Mouse (Mus musculus) embryonic facial prominence, embryonic 12.5 days (tissue): Measurements from ENCODE around the gene Fam172a. TPM values are rescaled to one million over a fixed set of nuclear protein-coding genes. Genes with fewer than 3 reads are reported as not detected.

Experiments used
- ATAC-seq: fragments of 200-750 bp; cut with Nextera tagmentation; 2 replicates; pipeline ENCODE4 v1.8.0; 2017; ENCODE audit not compliant: insufficient number of reproducible peaks, insufficient read depth, low FRiP score, low TSS enrichment
- H3K27ac ChIP-seq: fragments of 300-500 bp; sonication (generic); 2 replicates; pipeline ENCODE4 v1.5.1; 2016; ENCODE audit warnings: mild to moderate bottlenecking
- H3K27me3 ChIP-seq: fragments of 300-500 bp; sonication (generic); 2 replicates; pipeline ENCODE4 v1.6.1; 2016; ENCODE audit warnings: mild to moderate bottlenecking, moderate library complexity
- H3K36me3 ChIP-seq: fragments of 300-500 bp; sonication (generic); 2 replicates; pipeline ENCODE4 v1.6.1; 2016; ENCODE audit warnings: mild to moderate bottlenecking
- H3K4me1 ChIP-seq: fragments of 300-500 bp; sonication (generic); 2 replicates; pipeline ENCODE4 v1.6.1; 2016
- H3K4me2 ChIP-seq: fragments of 300-500 bp; sonication (generic); replicated peaks from 2 replicates; pipeline ENCODE4 v1.6.1; 2016; ENCODE audit warnings: mild to moderate bottlenecking, moderate library complexity
- H3K4me3 ChIP-seq: fragments of 300-500 bp; sonication (generic); 2 replicates; pipeline ENCODE4 v1.5.1; 2016; ENCODE audit warnings: mild to moderate bottlenecking
- H3K9ac ChIP-seq: fragments of 300-500 bp; sonication (generic); 2 replicates; pipeline ENCODE4 v1.6.1; 2016; ENCODE audit warnings: mild to moderate bottlenecking, moderate library complexity
- H3K9me3 ChIP-seq: fragments of 300-500 bp; sonication (generic); 2 replicates; pipeline ENCODE4 v1.6.1; 2016; ENCODE audit warnings: mild to moderate bottlenecking, moderate library complexity
- WGBS: fragments of 180-500 bp; shearing (Covaris S2); methylation state at CpG from one replicate; pipeline ENCODE4 v1.1.7; 2016; 5-methylcytosine and 5-hydroxymethylcytosine counted together
- polyA plus RNA-seq: library from polyadenylated mRNA; unstranded; fragments of >200 nt; fragmentation: Nextera tagmentation; extraction: Ambion mirVana; gene quantifications from 2 replicates; pipeline ENCODE4 v1.2.1, GENCODE M21; 2016

Fam172a gene
- polyA plus RNA-seq, 1 experiment from 2014 or later = 35.9 TPM

GRCm38 (mm10) chr13:78196236-78196796, 494.5 kb downstream of the Fam172a start:
- Histone ChIP-seq H3K27ac (peak overlapping the region; percentile 75), H3K4me1 (peaks cover 15% of the 10 kb centered on the region; the same call in 1 of the 2 replicates), H3K9ac (peak overlapping the region; percentile 94), H3K4me3 (peak overlapping the region; percentile 62), H3K36me3 (peaks cover 14% of the 10 kb centered on the region; the same call in 1 of the 2 replicates), H3K27me3 (peaks cover 17% of the 10 kb centered on the region), H3K9me3 (no peaks in the 10 kb centered on the region), H3K4me2 (peak overlapping the region; percentile 75)
- 11% methylated on average over 7 of the region's 7 CpGs for WGBS
- ATAC-seq = no peak

- peak overlapping the region; percentile 100 for H3K27ac ChIP-seq
- peak overlapping the region; percentile 80 for H3K4me2 ChIP-seq
- peaks cover 11% of the 10 kb centered on the region; the same call in 1 of the 2 replicates for H3K27me3 ChIP-seq
- peaks cover 9% of the 10 kb centered on the region; the same call in 1 of the 2 replicates for H3K36me3 ChIP-seq
- no peaks in the 10 kb centered on the region for H3K9me3 ChIP-seq
- under 1% methylated on average over 9 of the region's 9 CpGs for WGBS
- peak overlapping the region; percentile 98 for H3K9ac ChIP-seq
- peak overlapping the region; percentile 87 for H3K4me3 ChIP-seq
- peaks cover 8% of the 10 kb centered on the region; the same call in 1 of the 2 replicates for H3K4me1 ChIP-seq
- no peak for ATAC-seq
Measured at GRCm38 (mm10) chr13:78197286-78197818, 495.5 kb downstream of the Fam172a start.

GRCm38 (mm10) chr13:78197819-78198390, 496.1 kb downstream of the Fam172a start:
- H3K27ac ChIP-seq = peak overlapping the region; percentile 100
- peaks cover 9% of the 10 kb centered on the region; the same call in 1 of the 2 replicates for H3K36me3 ChIP-seq
- H3K9me3 ChIP-seq = no peaks in the 10 kb centered on the region
- H3K4me1 ChIP-seq = peaks cover 8% of the 10 kb centered on the region; the same call in 1 of the 2 replicates
- H3K4me2 ChIP-seq = peak overlapping the region; percentile 80
- H3K9ac ChIP-seq = peak overlapping the region; percentile 98
- peak overlapping the region; percentile 87 for H3K4me3 ChIP-seq
- WGBS = under 1% methylated on average over 28 of the region's 33 CpGs
- H3K27me3 ChIP-seq = peaks cover 11% of the 10 kb centered on the region; the same call in 1 of the 2 replicates
- no peak for ATAC-seq

- under 1% methylated on average over 32 of the region's 63 CpGs for WGBS
Measured at GRCm38 (mm10) chr13:78198391-78198870, 496.6 kb downstream of the Fam172a start.

GRCm38 (mm10) chr13:78198871-78199641, 497.2 kb downstream of the Fam172a start:
- WGBS = under 1% methylated on average over 46 of the region's 92 CpGs
- H3K36me3 ChIP-seq = peaks cover 9% of the 10 kb centered on the region; the same call in 1 of the 2 replicates
- H3K4me2 ChIP-seq = peak overlapping the region; percentile 80
- peak overlapping the region; percentile 87 for H3K4me3 ChIP-seq
- H3K27me3 ChIP-seq = peaks cover 11% of the 10 kb centered on the region; the same call in 1 of the 2 replicates
- H3K9ac ChIP-seq = peak overlapping the region; percentile 98
- H3K9me3 ChIP-seq = no peaks in the 10 kb centered on the region
- no peak for ATAC-seq
- peaks cover 8% of the 10 kb centered on the region; the same call in 1 of the 2 replicates for H3K4me1 ChIP-seq
- peak overlapping the region; percentile 100 for H3K27ac ChIP-seq

More at GRCm38 (mm10) chr13:78198391-78198870, 496.6 kb downstream of the Fam172a start:
- H3K4me1 ChIP-seq = peaks cover 8% of the 10 kb centered on the region; the same call in 1 of the 2 replicates
- peak overlapping the region; percentile 98 for H3K9ac ChIP-seq
- H3K27ac ChIP-seq = peak overlapping the region; percentile 100
- H3K27me3 ChIP-seq = peaks cover 11% of the 10 kb centered on the region; the same call in 1 of the 2 replicates
- peak overlapping the region; percentile 87 for H3K4me3 ChIP-seq
- peaks cover 9% of the 10 kb centered on the region; the same call in 1 of the 2 replicates for H3K36me3 ChIP-seq
- no peaks in the 10 kb centered on the region for H3K9me3 ChIP-seq
- ATAC-seq = no peak; the same call in 1 of the 2 replicates
- H3K4me2 ChIP-seq = peak overlapping the region; percentile 80

GRCm38 (mm10) chr13:78199642-78200160, 497.9 kb downstream of the Fam172a start, which contains the start of gene Nr2f1:
Gene Nr2f1, minus strand, starts transcription at chr13:78199757.
- under 1% methylated on average over 14 of the region's 14 CpGs for WGBS
- ATAC-seq = no peak
- Histone ChIP-seq H3K9me3 (no peaks in the 10 kb centered on the region), H3K4me1 (peaks cover 10% of the 10 kb centered on the region), H3K27ac (peak within 1 kb of the TSS; percentile 100), H3K9ac (peak within 1 kb of the TSS; percentile 98), H3K4me2 (peak within 1 kb of the TSS; percentile 80), H3K4me3 (peak within 1 kb of the TSS; percentile 87), H3K36me3 (peaks cover 7% of the 10 kb centered on the region; the same call in 1 of the 2 replicates), H3K27me3 (peaks cover 9% of the 10 kb centered on the region; the same call in 1 of the 2 replicates)

GRCm38 (mm10) chr13:78200407-78200806, 498.6 kb downstream of the Fam172a start:
- no peaks in the 10 kb centered on the region for H3K9me3 ChIP-seq
- peak overlapping the region; percentile 87 for H3K4me3 ChIP-seq
- H3K4me1 ChIP-seq = peaks cover 3% of the 10 kb centered on the region; the same call in 1 of the 2 replicates
- 0% methylated on average over 7 of the region's 9 CpGs for WGBS
- peaks cover under 1% of the 10 kb centered on the region; the same call in 1 of the 2 replicates for H3K36me3 ChIP-seq
- H3K27me3 ChIP-seq = peaks cover 2% of the 10 kb centered on the region; the same call in 1 of the 2 replicates
- H3K27ac ChIP-seq = peak overlapping the region; percentile 78
- ATAC-seq = peak; percentile 56
- peak overlapping the region; percentile 80 for H3K4me2 ChIP-seq
- H3K9ac ChIP-seq = no peak overlapping the region; the same call in 1 of the 2 replicates

- Histone ChIP-seq H3K9me3 (no peaks in the 10 kb centered on the region), H3K36me3 (no peaks in the 10 kb centered on the region), H3K4me3 (peak overlapping the region; percentile 87), H3K4me2 (peak overlapping the region; percentile 80), H3K4me1 (peaks cover 3% of the 10 kb centered on the region; the same call in 1 of the 2 replicates), H3K27me3 (no peaks in the 10 kb centered on the region), H3K27ac (peak overlapping the region; percentile 94), H3K9ac (peak overlapping the region; percentile 21; the same call in 1 of the 2 replicates)
- peak; percentile 49 for ATAC-seq
- under 1% methylated on average over 29 of the region's 30 CpGs for WGBS
Measured at GRCm38 (mm10) chr13:78200991-78201870, 499.4 kb downstream of the Fam172a start.

- peak overlapping the region; percentile 94 for H3K27ac ChIP-seq
- peak overlapping the region; percentile 80 for H3K4me2 ChIP-seq
- peak overlapping the region; percentile 87 for H3K4me3 ChIP-seq
- ATAC-seq = no peak
- WGBS = 1% methylated on average over 22 of the region's 22 CpGs
- H3K9me3 ChIP-seq = no peaks in the 10 kb centered on the region
- no peaks in the 10 kb centered on the region for H3K27me3 ChIP-seq
- peaks cover 3% of the 10 kb centered on the region; the same call in 1 of the 2 replicates for H3K4me1 ChIP-seq
- H3K36me3 ChIP-seq = no peaks in the 10 kb centered on the region
- peak overlapping the region; percentile 73 for H3K9ac ChIP-seq
Measured at GRCm38 (mm10) chr13:78201871-78202565, 500.2 kb downstream of the Fam172a start.
